Mouse (Mus musculus): ENCODE data around the gene Dapk2.

DNA sequence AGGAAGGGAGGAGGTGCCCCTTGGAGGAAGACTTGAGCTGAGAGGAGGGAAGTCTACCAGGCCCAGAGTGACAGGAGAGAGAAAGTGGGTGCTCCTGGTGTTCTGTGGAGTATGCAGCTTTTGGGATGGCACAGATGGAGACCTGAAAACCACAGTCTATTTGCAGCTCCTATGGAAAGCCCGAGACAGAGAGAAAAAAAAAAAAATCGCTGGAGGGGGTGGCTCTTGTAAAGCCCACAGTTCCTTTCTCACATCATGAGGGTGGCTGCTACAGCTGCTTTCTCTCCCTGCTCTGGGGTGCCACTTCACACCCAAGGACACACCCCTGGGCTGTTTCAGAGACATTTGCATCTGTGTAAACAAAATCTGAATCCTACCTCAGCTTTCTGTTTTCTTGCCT lies 107.6 kb downstream of the Dapk2 start:
- TF ChIP-seq CTCF (IDR thresholded peaks at IDR 0.05; ENCODE audit: insufficient read depth, low read length), result no peak
- TF ChIP-seq POLR2A (IDR thresholded peaks at IDR 0.05; ENCODE audit: borderline replicate concordance, extremely low read depth, low read depth, low read length), result no peak
